Mouse (Mus musculus) small intestine, adult 2 months (tissue): ENCODE data around the gene Brinp3.

Source experiments
- CTCF ChIP-seq: fragments of 200-500 bp; IDR thresholded peaks from 2 replicates; pipeline ENCODE4 v1.5.1; 2012; ENCODE audit warnings: low read depth, mild to moderate bottlenecking, control low read depth, inconsistent platforms, low read length, moderate library complexity, mixed read lengths; ENCODE audit not compliant: insufficient replicate concordance, insufficient read length; ENCODE audit errors: extremely low read depth
- POLR2A ChIP-seq: fragments of 200-500 bp; IDR thresholded peaks from 2 replicates; pipeline ENCODE4 v1.6.1; 2012; ENCODE audit warnings: low read depth, mild to moderate bottlenecking, control low read depth, inconsistent platforms, low read length, moderate library complexity

- TF ChIP-seq CTCF (no peak), POLR2A (no peak)
These were observed 256.5 kb downstream of the Brinp3 start for GRCm38 (mm10) chr1:146751066-146751465.
